Mouse (Mus musculus): Measurements from ENCODE around the gene Zfp866. TPM values are rescaled to one million over a fixed set of nuclear protein-coding genes. Genes with fewer than 3 reads are reported as not detected.

Gene Zfp866
- polyA plus RNA-seq (2014; fragmentation: Illumina TruSeq; extraction: RNeasy Lipid Tissue Mini Kit (QIAGEN cat#74804); ENCODE audit: low read depth, low replicate concordance): 44.5 TPM

DNA sequence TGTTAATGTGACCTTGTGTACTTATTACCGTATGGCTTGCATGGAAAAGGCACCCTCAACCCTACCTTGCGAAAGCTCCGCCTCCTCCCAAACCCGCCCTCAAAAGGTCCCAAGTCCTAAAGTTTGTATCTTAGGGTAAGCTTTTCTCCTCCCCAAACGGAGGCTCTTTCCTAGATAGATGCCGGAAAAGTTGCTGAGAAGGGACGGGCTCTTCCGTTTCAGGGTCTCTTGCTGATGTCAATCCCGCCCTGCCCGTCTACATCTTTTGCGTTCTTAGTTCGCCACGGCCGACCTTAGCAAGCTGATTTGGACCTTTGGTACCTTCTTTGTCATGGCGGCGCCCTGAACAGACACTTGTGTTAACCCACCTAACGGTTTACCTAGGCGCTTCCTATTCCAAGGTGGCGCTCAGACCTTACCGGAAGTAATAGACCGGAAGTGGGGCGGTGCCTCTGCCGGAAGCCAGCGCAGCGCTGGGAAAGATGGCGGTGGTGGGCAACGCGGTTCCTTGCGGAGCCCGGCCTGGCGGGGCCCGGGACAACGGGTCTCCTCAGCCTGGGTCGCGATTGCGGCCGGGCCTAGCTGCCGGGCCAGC is at the start of gene Zfp866, which contains the start of gene Atp13a1:
Gene Zfp866 (minus strand): TSS at position 406 of the 595 bp plus-strand sequence.
Gene Atp13a1 (plus strand): TSS at position 391 of the 595 bp plus-strand sequence.

DNA sequence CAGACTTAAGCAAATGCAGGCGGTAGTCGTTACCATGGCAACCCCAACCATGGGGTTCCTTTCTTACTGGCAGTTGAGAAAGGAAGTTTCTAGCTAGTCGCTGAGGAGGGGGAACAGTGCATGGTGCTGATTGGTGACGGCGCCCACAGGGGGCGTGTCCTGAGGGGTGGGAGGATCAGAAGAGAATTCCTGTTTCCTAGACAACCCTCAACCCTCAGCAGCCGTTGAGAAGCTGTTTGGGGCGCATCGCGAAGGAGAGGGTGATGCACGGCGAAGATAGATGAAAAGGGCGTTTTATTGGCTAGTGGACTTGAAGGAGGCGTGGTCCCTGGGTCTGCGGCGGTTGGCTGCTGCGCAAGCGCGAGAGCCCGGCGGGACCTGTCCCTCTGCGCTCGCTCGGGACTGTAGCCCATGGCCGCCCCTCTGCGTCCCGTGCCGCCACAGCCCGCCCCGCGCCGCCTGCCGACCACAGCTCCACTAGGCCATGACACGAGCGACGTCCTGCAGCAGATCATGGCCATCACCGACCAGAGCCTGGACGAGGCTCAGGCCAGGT is 41.4 kb upstream of the Zfp866 start, which contains the start of gene Pbx4:
Gene Pbx4 (plus strand): TSS at position 194 of the 556 bp plus-strand sequence.

DNA sequence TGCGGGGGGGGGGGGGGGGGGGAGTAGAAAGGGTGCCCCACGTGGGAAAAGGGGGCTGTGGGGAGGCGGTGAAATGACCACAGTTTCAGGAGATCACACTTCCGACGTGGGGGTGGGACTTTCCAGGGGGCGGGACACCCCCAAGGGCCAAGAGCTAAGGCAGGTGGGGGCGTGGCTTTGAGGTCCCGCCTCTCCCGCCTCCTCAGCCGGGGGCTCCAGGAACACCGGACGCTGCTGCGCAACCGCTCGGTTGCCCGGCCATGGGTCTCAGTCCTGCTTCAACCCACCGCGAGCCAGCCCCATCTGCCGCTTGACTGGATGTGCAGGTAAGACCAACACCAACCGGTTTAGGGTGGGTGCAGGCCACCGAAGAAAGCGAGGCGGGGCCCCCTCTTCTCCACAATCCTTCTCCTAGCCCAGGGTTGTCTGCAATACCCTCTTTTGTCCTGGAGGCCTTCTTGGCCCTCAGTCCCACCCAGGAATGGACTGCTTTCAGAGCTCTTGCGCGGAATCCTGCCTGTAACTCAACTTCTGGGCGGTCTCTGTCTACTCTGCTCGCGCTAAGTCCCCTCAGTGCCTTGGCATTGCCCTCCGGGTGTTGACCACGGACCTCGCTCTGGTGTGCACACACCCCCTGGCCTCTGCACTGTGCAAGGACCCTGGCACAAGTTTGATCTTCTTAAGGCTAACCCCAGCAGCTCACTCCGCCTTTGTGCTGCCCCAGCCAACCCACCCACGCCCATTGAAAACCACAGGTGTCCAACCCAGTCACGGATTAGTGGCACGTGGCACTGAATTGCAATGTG is 31.6 kb upstream of the Zfp866 start, which contains the start of gene Lpar2:
Gene Lpar2 (plus strand): TSS at position 44 of the 806 bp plus-strand sequence.

GRCm38 (mm10) chr8:69808094-69808863 is 17.3 kb upstream of the Zfp866 start, which contains the start of gene Gmip:
Gmip (plus strand) TSS chr8:69808679.

GRCm38 (mm10) chr8:69774503-69775148 is 16.4 kb downstream of the Zfp866 start, which contains the start of gene Gm20422:
Gm20422 (minus strand) TSS chr8:69774886.

DNA sequence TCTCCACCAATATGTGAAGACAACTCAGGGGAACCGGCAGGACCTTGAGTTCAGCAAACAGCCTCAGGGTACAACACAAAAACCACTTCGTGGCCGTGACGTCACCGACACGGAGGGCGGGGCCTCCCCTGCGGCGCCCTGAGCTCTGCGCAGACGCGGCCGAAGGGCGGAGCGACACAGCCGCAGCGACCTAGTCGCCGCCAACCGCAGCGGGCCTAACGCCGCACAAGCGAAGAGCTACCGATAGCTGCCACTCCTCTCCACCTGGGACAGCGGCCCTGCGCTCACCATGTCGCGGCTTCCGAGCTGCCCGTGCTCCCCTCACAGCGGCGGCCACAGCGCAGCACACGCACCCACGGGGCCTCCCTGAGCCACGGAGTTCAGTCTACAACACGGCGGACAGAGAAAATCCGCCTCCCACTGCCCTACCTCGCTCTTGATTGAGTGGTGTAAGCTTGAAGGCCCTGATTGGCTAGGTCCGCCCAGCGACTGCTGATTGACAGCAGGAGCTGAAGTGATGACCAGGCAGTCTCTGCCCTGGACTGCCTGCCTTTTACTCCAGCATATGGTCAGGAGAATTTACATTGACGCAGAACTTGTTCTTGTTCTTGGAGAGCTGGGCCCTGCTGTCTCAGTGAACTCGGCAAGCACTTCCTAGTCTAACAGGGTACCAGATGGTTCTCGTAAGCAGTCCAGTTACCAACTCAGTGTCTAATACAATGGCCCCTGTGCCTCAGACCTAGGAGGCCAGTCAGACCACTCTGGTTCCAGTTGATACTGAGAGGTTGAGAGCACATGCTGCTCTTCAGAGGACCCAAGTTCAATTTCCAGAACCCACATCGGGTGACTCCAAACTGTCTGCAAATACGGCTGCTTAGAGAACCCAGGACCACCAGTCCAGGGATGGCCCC is 41.2 kb downstream of the Zfp866 start, which contains the start of gene Zfp963:
Gene Zfp963 (minus strand): TSS at position 427 of the 911 bp plus-strand sequence.

Other genes with a start within 250 kb of the Zfp866 start
- gene Zfp868, start 165.6 kb downstream of the Zfp866 start, polyA plus RNA-seq (2014; fragmentation: Illumina TruSeq; extraction: RNeasy Lipid Tissue Mini Kit (QIAGEN cat#74804); ENCODE audit: low read depth, low replicate concordance): 54.2 TPM
- 5.3 TPM for gene Zfp964, start 136.7 kb downstream of the Zfp866 start, polyA plus RNA-seq (2014; fragmentation: Illumina TruSeq; extraction: RNeasy Lipid Tissue Mini Kit (QIAGEN cat#74804); ENCODE audit: low read depth, low replicate concordance)
- gene Zfp869, start 80.5 kb downstream of the Zfp866 start, polyA plus RNA-seq (2014; fragmentation: Illumina TruSeq; extraction: RNeasy Lipid Tissue Mini Kit (QIAGEN cat#74804); ENCODE audit: low read depth, low replicate concordance): 60.5 TPM
- 11.1 TPM for gene Zfp963, start 41.2 kb downstream of the Zfp866 start, polyA plus RNA-seq (2014; fragmentation: Illumina TruSeq; extraction: RNeasy Lipid Tissue Mini Kit (QIAGEN cat#74804); ENCODE audit: low read depth, low replicate concordance)
- not detected for gene Gm20422, start 16.3 kb downstream of the Zfp866 start, polyA plus RNA-seq (2014; fragmentation: Illumina TruSeq; extraction: RNeasy Lipid Tissue Mini Kit (QIAGEN cat#74804); ENCODE audit: low read depth, low replicate concordance)
- 1.8 TPM for gene Atp13a1, start within 50 bp of the Zfp866 start, polyA plus RNA-seq (2014; fragmentation: Illumina TruSeq; extraction: RNeasy Lipid Tissue Mini Kit (QIAGEN cat#74804); ENCODE audit: low read depth, low replicate concordance)
- 2.1 TPM for gene Gmip, start 17.5 kb upstream of the Zfp866 start, polyA plus RNA-seq (2014; fragmentation: Illumina TruSeq; extraction: RNeasy Lipid Tissue Mini Kit (QIAGEN cat#74804); ENCODE audit: low read depth, low replicate concordance)
- gene Lpar2, start 31.3 kb upstream of the Zfp866 start, polyA plus RNA-seq (2014; fragmentation: Illumina TruSeq; extraction: RNeasy Lipid Tissue Mini Kit (QIAGEN cat#74804); ENCODE audit: low read depth, low replicate concordance): 1.9 TPM
- not detected for gene Pbx4, start 41.3 kb upstream of the Zfp866 start, polyA plus RNA-seq (2014; fragmentation: Illumina TruSeq; extraction: RNeasy Lipid Tissue Mini Kit (QIAGEN cat#74804); ENCODE audit: low read depth, low replicate concordance)
- gene Cilp2, start 96.5 kb upstream of the Zfp866 start, polyA plus RNA-seq (2014; fragmentation: Illumina TruSeq; extraction: RNeasy Lipid Tissue Mini Kit (QIAGEN cat#74804); ENCODE audit: low read depth, low replicate concordance): not detected
- not detected for gene Tssk6, start 111.0 kb upstream of the Zfp866 start, polyA plus RNA-seq (2014; fragmentation: Illumina TruSeq; extraction: RNeasy Lipid Tissue Mini Kit (QIAGEN cat#74804); ENCODE audit: low read depth, low replicate concordance)
- not detected for gene Ndufa13, start 111.4 kb upstream of the Zfp866 start, polyA plus RNA-seq (2014; fragmentation: Illumina TruSeq; extraction: RNeasy Lipid Tissue Mini Kit (QIAGEN cat#74804); ENCODE audit: low read depth, low replicate concordance)
- gene Yjefn3, start 111.5 kb upstream of the Zfp866 start, polyA plus RNA-seq (2014; fragmentation: Illumina TruSeq; extraction: RNeasy Lipid Tissue Mini Kit (QIAGEN cat#74804); ENCODE audit: low read depth, low replicate concordance): not detected
- 12.7 TPM for gene Gatad2a, start 205.2 kb upstream of the Zfp866 start, polyA plus RNA-seq (2014; fragmentation: Illumina TruSeq; extraction: RNeasy Lipid Tissue Mini Kit (QIAGEN cat#74804); ENCODE audit: low read depth, low replicate concordance)